Mouse (Mus musculus) spleen, adult 2 months (tissue): Measurements from ENCODE around the gene Gltpd2. TPM values are rescaled to one million over a fixed set of nuclear protein-coding genes. Genes with fewer than 3 reads are reported as not detected.
A peak's percentile ranks its signal among the peaks of the same experiment; 100 is the strongest.

Experiments used
- DNase-seq, 2 experiments: peaks; one replicate each; pipeline versions ENCODE4 v3.0.0 to v3.0.0-alpha.2; 2012 to 2021; ENCODE audit warnings: low spot score in 2 of 2, low read depth in 1 of 2
- H3K27ac ChIP-seq: fragments of 200-500 bp; 2 replicates; pipeline ENCODE4 v1.5.1; 2012; ENCODE audit warnings: low read length, inconsistent platforms; ENCODE audit not compliant: insufficient read depth
- H3K27me3 ChIP-seq: fragments of 200-500 bp; 2 replicates; pipeline ENCODE4 v1.6.1; 2012; ENCODE audit warnings: mild to moderate bottlenecking, moderate library complexity, low read length, inconsistent platforms; ENCODE audit not compliant: control insufficient read depth, insufficient read depth
- H3K36me3 ChIP-seq: fragments of 200-500 bp; 2 replicates; pipeline ENCODE4 v1.6.1; 2012; ENCODE audit warnings: mild to moderate bottlenecking, low read length, inconsistent platforms; ENCODE audit not compliant: control insufficient read depth, insufficient read depth
- H3K4me1 ChIP-seq: fragments of 200-500 bp; 2 replicates; pipeline ENCODE4 v1.6.1; 2011; ENCODE audit warnings: inconsistent platforms; ENCODE audit not compliant: control insufficient read depth, insufficient read depth, insufficient read length
- H3K4me3 ChIP-seq: fragments of 200-500 bp; 2 replicates; pipeline ENCODE4 v1.5.1; 2011; ENCODE audit warnings: mild to moderate bottlenecking, inconsistent platforms; ENCODE audit not compliant: insufficient read depth, insufficient read length; ENCODE audit errors: extremely low read depth
- CTCF ChIP-seq: fragments of 200-500 bp; IDR thresholded peaks from 2 replicates; pipeline ENCODE4 v1.5.1; 2011; ENCODE audit warnings: mild to moderate bottlenecking, inconsistent platforms; ENCODE audit not compliant: insufficient read depth, insufficient read length, insufficient replicate concordance; ENCODE audit errors: extremely low read depth
- POLR2A ChIP-seq: fragments of 200-500 bp; IDR thresholded peaks from 2 replicates; pipeline ENCODE4 v1.6.1; 2011; ENCODE audit warnings: low read depth, low read length, inconsistent platforms
- WGBS: fragments of 180-500 bp; shearing (Covaris S2); methylation state at CpG from one replicate; pipeline ENCODE4 v1.1.7; 2018; 5-methylcytosine and 5-hydroxymethylcytosine counted together
- polyA plus RNA-seq: library from polyadenylated mRNA; depleted of rRNA; stranded (reverse); fragments of >200 nt; gene quantifications from 2 replicates; pipeline ENCODE4 v1.2.3, GENCODE M21; 2012

Gltpd2 gene
- polyA plus RNA-seq, 1 experiment = 0.18 TPM

- 15% methylated on average over 19 of the region's 19 CpGs for WGBS
- Histone ChIP-seq H3K36me3 (no peaks in the 10 kb centered on the region), H3K27me3 (no peaks in the 10 kb centered on the region), H3K27ac (no peak overlapping the region), H3K4me3 (no peak overlapping the region), H3K4me1 (no peaks in the 10 kb centered on the region)
- TF ChIP-seq POLR2A = no peak
- peak; percentile 74; the same call in 1 of the 2 replicates for TF ChIP-seq CTCF
- peak; percentile 52 to 57 for DNase-seq
Observed at GRCm38 (mm10) chr11:70509753-70510564, 9.0 kb upstream of the Gltpd2 start.

GRCm38 (mm10) chr11:70511242-70511641 is 7.8 kb upstream of the Gltpd2 start:
- Histone ChIP-seq H3K4me1 (no peaks in the 10 kb centered on the region), H3K4me3 (no peak overlapping the region), H3K27ac (no peak overlapping the region), H3K36me3 (no peaks in the 10 kb centered on the region), H3K27me3 (no peaks in the 10 kb centered on the region)
- 89% methylated on average over 2 of the region's 2 CpGs for WGBS
- DNase-seq = no peak
- TF ChIP-seq POLR2A (no peak), CTCF (no peak)

GRCm38 (mm10) chr11:70511825-70512224 is 7.2 kb upstream of the Gltpd2 start:
- WGBS = 94% methylated on average over 7 of the region's 7 CpGs
- H3K36me3 ChIP-seq = no peaks in the 10 kb centered on the region

GRCm38 (mm10) chr11:70512709-70513342 is 6.2 kb upstream of the Gltpd2 start:
- Histone ChIP-seq H3K36me3 (no peaks in the 10 kb centered on the region), H3K4me3 (no peak overlapping the region), H3K27ac (no peak overlapping the region), H3K4me1 (no peaks in the 10 kb centered on the region), H3K27me3 (no peaks in the 10 kb centered on the region)
- TF ChIP-seq CTCF (no peak), POLR2A (no peak)
- no peak for DNase-seq
- 56% methylated on average over 7 of the region's 7 CpGs for WGBS

More at GRCm38 (mm10) chr11:70511825-70512224, 7.2 kb upstream of the Gltpd2 start:
- Histone ChIP-seq H3K4me3 (no peak overlapping the region), H3K27me3 (no peaks in the 10 kb centered on the region), H3K27ac (no peak overlapping the region), H3K4me1 (no peaks in the 10 kb centered on the region)
- DNase-seq = no peak
- TF ChIP-seq CTCF (no peak), POLR2A (no peak)

GRCm38 (mm10) chr11:70513520-70513919 is 5.5 kb upstream of the Gltpd2 start:
- TF ChIP-seq CTCF = no peak
- TF ChIP-seq POLR2A = no peak
- no peak overlapping the region for H3K27ac ChIP-seq
- WGBS = 53% methylated on average over 11 of the region's 11 CpGs

GRCm38 (mm10) chr11:70514288-70514687 is 4.7 kb upstream of the Gltpd2 start, which contains the start of gene Vmo1:
Vmo1 (minus strand) TSS chr11:70514616.
- Histone ChIP-seq H3K4me1 (no peaks in the 10 kb centered on the region), H3K27ac (no peak within 1 kb of the TSS), H3K4me3 (no peak within 1 kb of the TSS), H3K27me3 (no peaks in the 10 kb centered on the region), H3K36me3 (no peaks in the 10 kb centered on the region)
- TF ChIP-seq CTCF = no peak
- no peak for TF ChIP-seq POLR2A
- 88% methylated on average over 7 of the region's 7 CpGs for WGBS
- DNase-seq = no peak

More at GRCm38 (mm10) chr11:70513520-70513919, 5.5 kb upstream of the Gltpd2 start:
- Histone ChIP-seq H3K4me1 (no peaks in the 10 kb centered on the region), H3K36me3 (no peaks in the 10 kb centered on the region), H3K27me3 (no peaks in the 10 kb centered on the region), H3K4me3 (no peak overlapping the region)
- DNase-seq = no peak
